Mouse (Mus musculus) liver, embryonic 11.5 days (tissue): Measurements from ENCODE around the gene 4930402H24Rik. TPM values are rescaled to one million over a fixed set of nuclear protein-coding genes. Genes with fewer than 3 reads are reported as not detected.
A peak's percentile ranks its signal among the peaks of the same experiment; 100 is the strongest.
"Not testable (repeated sequence)": the region's sequence is repeated elsewhere in the genome, so short reads cannot be mapped to it uniquely, and the experiment has no call there.

Experiments used
- ATAC-seq: fragments of 200-750 bp; cut with Nextera tagmentation; replicated peaks from 2 replicates; pipeline ENCODE4 v1.8.0; 2017; ENCODE audit warnings: moderate number of reproducible peaks, mild to moderate bottlenecking, moderate TSS enrichment, moderate library complexity; ENCODE audit not compliant: low FRiP score
- DNase-seq: peaks from one replicate; pipeline ENCODE4 v3.0.0-alpha.2; 2017; ENCODE audit warnings: low spot score
- H3K27ac ChIP-seq: fragments of 300-500 bp; sonication (generic); 2 replicates; pipeline ENCODE4 v1.5.1; 2014; ENCODE audit warnings: mild to moderate bottlenecking, low read depth, low read length, control low read depth
- H3K27me3 ChIP-seq: fragments of 300-500 bp; sonication (generic); replicated peaks from 2 replicates; pipeline ENCODE4 v1.6.1; 2014; ENCODE audit warnings: low read length, mixed read lengths; ENCODE audit not compliant: control insufficient read depth, insufficient read depth
- H3K36me3 ChIP-seq: fragments of 300-500 bp; sonication (generic); 2 replicates; pipeline ENCODE4 v1.6.1; 2014; ENCODE audit warnings: mild to moderate bottlenecking, low read length, moderate library complexity, mixed read lengths; ENCODE audit not compliant: control insufficient read depth, insufficient read depth
- H3K4me1 ChIP-seq: fragments of 300-500 bp; sonication (generic); replicated peaks from 2 replicates; pipeline ENCODE4 v1.6.1; 2014; ENCODE audit warnings: low read length, mixed read lengths; ENCODE audit not compliant: control insufficient read depth, insufficient read depth
- H3K4me2 ChIP-seq: fragments of 300-500 bp; sonication (generic); 2 replicates; pipeline ENCODE4 v1.6.1; 2014; ENCODE audit warnings: mild to moderate bottlenecking, control low read depth, moderate library complexity
- H3K4me3 ChIP-seq: fragments of 300-500 bp; sonication (generic); 2 replicates; pipeline ENCODE4 v1.5.1; 2014; ENCODE audit warnings: low read depth, low read length, control low read depth
- H3K9ac ChIP-seq: fragments of 300-500 bp; sonication (generic); 2 replicates; pipeline ENCODE4 v1.6.1; 2014; ENCODE audit warnings: low read depth, low read length, control low read depth
- H3K9me3 ChIP-seq: fragments of 300-500 bp; sonication (generic); 2 replicates; pipeline ENCODE4 v1.6.1; 2016; ENCODE audit warnings: low read length, inconsistent platforms, mixed read lengths; ENCODE audit not compliant: control insufficient read depth
- WGBS: fragments of 180-500 bp; shearing (Covaris S2); extraction: QIAGEN DNeasy Blood & Tissue Kit; methylation state at CpG from one replicate; pipeline ENCODE4 v1.1.7; 2014; 5-methylcytosine and 5-hydroxymethylcytosine counted together
- polyA plus RNA-seq: library from polyadenylated mRNA; unstranded; fragments of >200 nt; fragmentation: Nextera tagmentation; extraction: Ambion mirVana; gene quantifications from 2 replicates; pipeline ENCODE4 v1.2.1, GENCODE M21; 2014

Gene 4930402H24Rik
- polyA plus RNA-seq, 1 experiment from 2014 or later, result 20.6 TPM

- DNase-seq, result no peak
- no peaks in the 10 kb centered on the region for H3K27me3 ChIP-seq
- no peak overlapping the region for H3K4me2 ChIP-seq
- H3K27ac ChIP-seq, result no peak overlapping the region
- no peaks in the 10 kb centered on the region for H3K9me3 ChIP-seq
- peaks cover 3% of the 10 kb centered on the region; the same call in 1 of the 2 replicates for H3K36me3 ChIP-seq
- WGBS, result 85% methylated on average over 3 of the region's 3 CpGs
- no peak overlapping the region for H3K9ac ChIP-seq
- no peaks in the 10 kb centered on the region for H3K4me1 ChIP-seq
- no peak overlapping the region for H3K4me3 ChIP-seq
- no peak for ATAC-seq
These were observed 76.0 kb downstream of the 4930402H24Rik start for GRCm38 (mm10) chr2:130830236-130830635.

- DNase-seq (no peak), ATAC-seq (no peak)
- Histone ChIP-seq H3K9me3 (no peaks in the 10 kb centered on the region), H3K27ac (no peak overlapping the region), H3K27me3 (no peaks in the 10 kb centered on the region), H3K4me1 (no peaks in the 10 kb centered on the region), H3K9ac (no peak overlapping the region), H3K4me3 (no peak overlapping the region), H3K36me3 (peaks cover 3% of the 10 kb centered on the region; the same call in 1 of the 2 replicates), H3K4me2 (no peak overlapping the region)
- 81% methylated on average over 4 of the region's 4 CpGs for WGBS
These were observed 76.7 kb downstream of the 4930402H24Rik start for GRCm38 (mm10) chr2:130829496-130829895.

- Histone ChIP-seq H3K4me1 (no peaks in the 10 kb centered on the region), H3K4me2 (no peak overlapping the region), H3K4me3 (no peak overlapping the region), H3K27me3 (no peaks in the 10 kb centered on the region), H3K9me3 (no peaks in the 10 kb centered on the region), H3K27ac (no peak overlapping the region), H3K36me3 (peaks cover 3% of the 10 kb centered on the region; the same call in 1 of the 2 replicates), H3K9ac (no peak overlapping the region)
- DNase-seq, result no peak
- ATAC-seq, result no peak
- WGBS, result 84% methylated on average over 1 of the region's 1 CpGs
These were observed 77.5 kb downstream of the 4930402H24Rik start for GRCm38 (mm10) chr2:130828668-130829067.

GRCm38 (mm10) chr2:130828066-130828465, 78.1 kb downstream of the 4930402H24Rik start:
- DNase-seq, H3K4me1 ChIP-seq, H3K9ac ChIP-seq, H3K27ac ChIP-seq, H3K36me3 ChIP-seq, H3K4me2 ChIP-seq, H3K9me3 ChIP-seq, ATAC-seq, H3K4me3 ChIP-seq, H3K27me3 ChIP-seq: not testable (repeated sequence)
- 85% methylated on average over 3 of the region's 3 CpGs for WGBS

- no peaks in the 10 kb centered on the region for H3K4me1 ChIP-seq
- H3K27ac ChIP-seq, result no peak overlapping the region
- no peak for DNase-seq
- H3K9ac ChIP-seq, result no peak overlapping the region
- H3K4me2 ChIP-seq, result no peak overlapping the region
- H3K36me3 ChIP-seq, result peaks cover 3% of the 10 kb centered on the region; the same call in 1 of the 2 replicates
- no peak overlapping the region for H3K4me3 ChIP-seq
- no peaks in the 10 kb centered on the region for H3K9me3 ChIP-seq
- 56% methylated on average over 2 of the region's 2 CpGs for WGBS
- ATAC-seq, result no peak
- H3K27me3 ChIP-seq, result no peaks in the 10 kb centered on the region
These were observed 78.8 kb downstream of the 4930402H24Rik start for GRCm38 (mm10) chr2:130827410-130827809.

GRCm38 (mm10) chr2:130818838-130819647, 87.2 kb downstream of the 4930402H24Rik start:
- DNase-seq (no peak), ATAC-seq (no peak)
- H3K9me3 ChIP-seq, result no peaks in the 10 kb centered on the region
- H3K9ac ChIP-seq, result no peak overlapping the region
- 80% methylated on average over 11 of the region's 11 CpGs for WGBS
- no peak overlapping the region for H3K4me3 ChIP-seq
- no peak overlapping the region for H3K4me2 ChIP-seq
- no peak overlapping the region for H3K27ac ChIP-seq
- H3K36me3 ChIP-seq, result no peaks in the 10 kb centered on the region; the same call in 1 of the 2 replicates
- no peaks in the 10 kb centered on the region for H3K4me1 ChIP-seq
- H3K27me3 ChIP-seq, result no peaks in the 10 kb centered on the region

- Histone ChIP-seq H3K4me3 (no peak overlapping the region), H3K27ac (no peak overlapping the region), H3K36me3 (no peaks in the 10 kb centered on the region; the same call in 1 of the 2 replicates), H3K27me3 (no peaks in the 10 kb centered on the region), H3K9ac (no peak overlapping the region), H3K4me1 (no peaks in the 10 kb centered on the region), H3K4me2 (no peak overlapping the region), H3K9me3 (no peaks in the 10 kb centered on the region)
- DNase-seq (no peak), ATAC-seq (no peak)
- WGBS, result 77% methylated on average over 1 of the region's 1 CpGs
These were observed 88.3 kb downstream of the 4930402H24Rik start for GRCm38 (mm10) chr2:130817865-130818264.

GRCm38 (mm10) chr2:130816205-130816604, 90.0 kb downstream of the 4930402H24Rik start:
- Histone ChIP-seq H3K4me3 (no peak overlapping the region), H3K27me3 (no peaks in the 10 kb centered on the region), H3K36me3 (peaks cover 2% of the 10 kb centered on the region; the same call in 1 of the 2 replicates), H3K9me3 (no peaks in the 10 kb centered on the region), H3K27ac (no peak overlapping the region), H3K4me1 (no peaks in the 10 kb centered on the region), H3K9ac (no peak overlapping the region), H3K4me2 (no peak overlapping the region)
- ATAC-seq (no peak), DNase-seq (no peak)
- 84% methylated on average over 5 of the region's 5 CpGs for WGBS

- no peak overlapping the region for H3K27ac ChIP-seq
These were observed 91.7 kb downstream of the 4930402H24Rik start for GRCm38 (mm10) chr2:130814492-130814891.

More at GRCm38 (mm10) chr2:130814492-130814891, 91.7 kb downstream of the 4930402H24Rik start:
- peak; percentile 27 for DNase-seq
- no peak; the same call in 1 of the 2 replicates for ATAC-seq
- H3K4me3 ChIP-seq, result no peak overlapping the region
- 78% methylated on average over 1 of the region's 1 CpGs for WGBS
- H3K36me3 ChIP-seq, result peaks cover 2% of the 10 kb centered on the region; the same call in 1 of the 2 replicates
- H3K4me1 ChIP-seq, result no peaks in the 10 kb centered on the region
- H3K9me3 ChIP-seq, result no peaks in the 10 kb centered on the region
- H3K9ac ChIP-seq, result no peak overlapping the region
- H3K4me2 ChIP-seq, result no peak overlapping the region
- H3K27me3 ChIP-seq, result no peaks in the 10 kb centered on the region
